Mouse (Mus musculus) bone marrow, adult 2 months (tissue): ENCODE measurements around the gene Rrm2. TPM values are rescaled to one million over a fixed set of nuclear protein-coding genes. Genes with fewer than 3 reads are reported as not detected.
"Not testable (repeated sequence)": the region's sequence is repeated elsewhere in the genome, so short reads cannot be mapped to it uniquely, and the experiment has no call there.

Experiments
- H3K27ac ChIP-seq: fragments of 200-500 bp; 2 replicates; pipeline ENCODE4 v1.5.1; 2012; ENCODE audit warnings: low read depth, mild to moderate bottlenecking, control low read depth, inconsistent platforms, low read length; ENCODE audit not compliant: control insufficient read depth, poor library complexity, insufficient read depth
- H3K4me1 ChIP-seq: fragments of 200-500 bp; 2 replicates; pipeline ENCODE4 v1.6.1; 2011; ENCODE audit warnings: low read length; ENCODE audit not compliant: control insufficient read depth, insufficient read depth
- H3K4me3 ChIP-seq: fragments of 200-500 bp; replicated peaks from 2 replicates; pipeline ENCODE3; 2011; ENCODE audit warnings: mild to moderate bottlenecking, low read depth, low read length, control low read depth; ENCODE audit not compliant: control insufficient read depth
- CTCF ChIP-seq: fragments of 200-500 bp; IDR thresholded peaks from 2 replicates; pipeline ENCODE4 v1.5.1; 2011; ENCODE audit warnings: low read length, control low read depth; ENCODE audit not compliant: control insufficient read depth, insufficient read depth
- POLR2A ChIP-seq: fragments of 200-500 bp; IDR thresholded peaks from 2 replicates; pipeline ENCODE4 v1.6.1; 2011; ENCODE audit warnings: low read depth, mild to moderate bottlenecking, control low read depth, low read length, borderline replicate concordance; ENCODE audit not compliant: control insufficient read depth
- WGBS: fragments of 180-500 bp; shearing (Covaris S2); methylation state at CpG from one replicate; pipeline ENCODE4 v1.1.7; 2018; 5-methylcytosine and 5-hydroxymethylcytosine counted together
- polyA plus RNA-seq: library from polyadenylated mRNA; stranded (reverse); fragments of >200 nt; gene quantifications from 2 replicates; pipeline ENCODE4 v1.2.4, GENCODE M21; 2011; ENCODE audit warnings: low replicate concordance; ENCODE audit not compliant: missing spikeins, insufficient read depth, insufficient read length

The Rrm2 gene
- polyA plus RNA-seq, 1 experiment, result 203 TPM

- no peak for TF ChIP-seq CTCF
- TF ChIP-seq POLR2A, result no peak
- no peak overlapping the region for H3K4me3 ChIP-seq
- no peak overlapping the region for H3K27ac ChIP-seq
- no peaks in the 10 kb centered on the region; the same call in 1 of the 2 replicates for H3K4me1 ChIP-seq
- 59% methylated on average over 2 of the region's 2 CpGs for WGBS
Measured at GRCm38 (mm10) chr12:24724369-24724768, 16.3 kb downstream of the Rrm2 start.

- no peak overlapping the region for H3K27ac ChIP-seq
- WGBS, result 57% methylated on average over 13 of the region's 13 CpGs
- TF ChIP-seq POLR2A (no peak), CTCF (no peak)
- no peak overlapping the region for H3K4me3 ChIP-seq
- no peaks in the 10 kb centered on the region; the same call in 1 of the 2 replicates for H3K4me1 ChIP-seq
Measured at GRCm38 (mm10) chr12:24734828-24735394, 26.9 kb downstream of the Rrm2 start.

- WGBS, result 79% methylated on average over 2 of the region's 2 CpGs
- Histone ChIP-seq H3K4me1 (no peaks in the 10 kb centered on the region; the same call in 1 of the 2 replicates), H3K4me3 (no peak overlapping the region), H3K27ac (no peak overlapping the region)
- TF ChIP-seq CTCF, result no peak
- no peak for TF ChIP-seq POLR2A
Measured at GRCm38 (mm10) chr12:24736956-24737355, 28.9 kb downstream of the Rrm2 start.

GRCm38 (mm10) chr12:24739963-24740362 lies 31.9 kb downstream of the Rrm2 start:
- 38% methylated on average over 1 of the region's 1 CpGs for WGBS
- no peak for TF ChIP-seq POLR2A
- no peak for TF ChIP-seq CTCF
- H3K4me1 ChIP-seq, result no peaks in the 10 kb centered on the region; the same call in 1 of the 2 replicates
- no peak overlapping the region for H3K27ac ChIP-seq
- no peak overlapping the region for H3K4me3 ChIP-seq

- WGBS, result 69% methylated on average over 6 of the region's 6 CpGs
- not testable (repeated sequence) for H3K27ac ChIP-seq, H3K4me3 ChIP-seq, H3K4me1 ChIP-seq
Measured at GRCm38 (mm10) chr12:24741535-24741934, 33.5 kb downstream of the Rrm2 start.

GRCm38 (mm10) chr12:24744309-24744708 lies 36.3 kb downstream of the Rrm2 start:
- H3K27ac ChIP-seq, result no peak overlapping the region
- TF ChIP-seq POLR2A, result no peak
- no peak for TF ChIP-seq CTCF
- no peak overlapping the region for H3K4me3 ChIP-seq
- no peaks in the 10 kb centered on the region for H3K4me1 ChIP-seq
- WGBS, result 55% methylated on average over 1 of the region's 1 CpGs

GRCm38 (mm10) chr12:24746579-24747296 lies 38.7 kb downstream of the Rrm2 start:
- TF ChIP-seq POLR2A (no peak), CTCF (no peak)
- Histone ChIP-seq H3K27ac (no peak overlapping the region), H3K4me1 (no peaks in the 10 kb centered on the region), H3K4me3 (no peak overlapping the region)
- WGBS, result 83% methylated on average over 5 of the region's 5 CpGs

- Histone ChIP-seq H3K4me3 (no peak overlapping the region), H3K4me1 (no peaks in the 10 kb centered on the region), H3K27ac (no peak overlapping the region)
- WGBS, result 77% methylated on average over 8 of the region's 8 CpGs
- no peak for TF ChIP-seq CTCF
- no peak for TF ChIP-seq POLR2A
Measured at GRCm38 (mm10) chr12:24747297-24747696, 39.3 kb downstream of the Rrm2 start.

GRCm38 (mm10) chr12:24750521-24750920 lies 42.5 kb downstream of the Rrm2 start:
- 89% methylated on average over 6 of the region's 6 CpGs for WGBS
- no peak overlapping the region for H3K27ac ChIP-seq
- no peaks in the 10 kb centered on the region for H3K4me1 ChIP-seq
- H3K4me3 ChIP-seq, result no peak overlapping the region
- TF ChIP-seq POLR2A, result no peak
- TF ChIP-seq CTCF, result no peak
